Mouse (Mus musculus) olfactory bulb, adult 2 months (tissue): ENCODE results near the gene Nelfcd.

Experiments used
- CTCF ChIP-seq: fragments of 200-500 bp; IDR thresholded peaks from 2 replicates; pipeline ENCODE4 v1.5.1; 2012; ENCODE audit warnings: low read depth, mild to moderate bottlenecking, low read length, moderate library complexity; ENCODE audit not compliant: insufficient read depth
- POLR2A ChIP-seq: fragments of 200-500 bp; IDR thresholded peaks from 2 replicates; pipeline ENCODE4 v1.6.1; 2012; ENCODE audit warnings: mild to moderate bottlenecking, low read depth, low read length, moderate library complexity; ENCODE audit not compliant: insufficient read depth

DNA sequence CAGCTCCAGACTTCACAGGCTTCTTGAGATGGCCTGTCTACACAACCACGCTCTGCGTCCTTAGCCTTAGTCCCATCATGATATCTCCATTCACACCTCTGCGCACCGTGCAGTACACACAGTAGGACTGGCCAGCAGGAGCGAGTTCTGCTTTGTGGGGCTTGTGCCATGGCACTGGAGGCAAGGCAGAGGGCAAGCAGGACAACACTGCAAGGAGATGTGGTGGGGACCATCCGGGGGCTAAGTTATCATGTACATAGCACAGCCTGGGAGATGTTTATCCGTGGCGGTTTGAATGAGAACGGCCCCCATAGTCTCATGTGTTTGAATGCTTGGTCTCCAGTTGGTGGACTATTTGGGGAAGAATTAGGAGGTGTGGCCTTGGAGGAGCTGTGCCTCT, 19.3 kb downstream of the Nelfcd start:
- TF ChIP-seq POLR2A (no peak), CTCF (no peak)
